Mouse (Mus musculus) brain, embryonic 14.5 days (tissue): ENCODE results near the gene Ophn1. TPM values are rescaled to one million over a fixed set of nuclear protein-coding genes. Genes with fewer than 3 reads are reported as not detected.

Experiments
- DNase-seq: peaks from one replicate; pipeline ENCODE4 v3.0.0-alpha.2; 2011; ENCODE audit warnings: low read depth
- CTCF ChIP-seq: fragments of 200-500 bp; IDR thresholded peaks from 2 replicates; pipeline ENCODE4 v1.5.1; 2012; ENCODE audit warnings: inconsistent platforms, mild to moderate bottlenecking, moderate library complexity, borderline replicate concordance; ENCODE audit not compliant: insufficient read depth, insufficient read length; ENCODE audit errors: extremely low read depth
- POLR2A ChIP-seq: fragments of 200-500 bp; IDR thresholded peaks from 2 replicates; pipeline ENCODE4 v1.6.1; 2012; ENCODE audit warnings: mild to moderate bottlenecking, inconsistent platforms, borderline replicate concordance; ENCODE audit not compliant: poor library complexity, insufficient read depth, insufficient read length, severe bottlenecking; ENCODE audit errors: extremely low read depth
- polyA plus RNA-seq: library from polyadenylated mRNA; depleted of rRNA; stranded (reverse); fragments of >200 nt; gene quantifications from 2 replicates; pipeline ENCODE4 v1.2.3, GENCODE M21; 2012

The Ophn1 gene
- polyA plus RNA-seq, 1 experiment, result 26.6 TPM

DNA sequence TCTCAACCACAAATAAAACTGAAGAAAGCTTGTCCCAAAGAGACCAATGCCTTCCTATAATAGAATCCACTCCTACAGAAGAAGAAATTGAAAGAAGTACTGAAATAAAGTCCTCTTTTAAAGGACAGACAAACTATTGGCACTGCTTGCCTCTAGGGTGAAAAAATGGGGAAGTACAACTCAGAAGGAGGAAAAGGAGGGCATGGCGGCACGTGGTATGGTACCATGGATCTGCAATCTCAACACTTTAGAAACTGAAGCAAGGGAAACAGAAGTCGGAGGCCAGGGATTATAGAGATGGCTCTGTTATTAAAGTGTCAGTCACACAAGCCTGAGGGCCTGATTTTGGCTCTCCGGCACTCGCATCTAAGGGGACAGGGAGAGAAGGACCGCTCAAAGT is 10.5 kb downstream of the Ophn1 start:
- DNase-seq, result no peak
- no peak for TF ChIP-seq CTCF
- TF ChIP-seq POLR2A, result no peak

DNA sequence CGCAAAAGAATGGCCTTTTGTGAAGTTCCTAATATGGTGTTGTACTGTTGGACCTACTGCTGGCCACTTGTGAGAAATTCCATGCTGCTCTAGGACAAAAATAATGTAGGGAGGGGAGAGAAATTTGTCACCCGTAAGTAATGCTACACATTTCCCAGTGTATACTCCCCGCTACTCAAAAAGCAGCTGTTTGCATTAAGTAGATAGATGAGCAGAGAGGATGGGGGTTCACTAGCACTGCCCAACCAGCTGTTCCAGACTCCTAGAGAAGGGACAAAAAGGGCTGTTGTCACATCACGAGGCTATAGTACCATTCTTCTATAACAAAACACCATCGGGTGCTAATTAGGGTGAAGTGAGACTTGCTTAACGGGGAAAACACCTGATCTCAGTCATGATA is 15.7 kb downstream of the Ophn1 start:
- TF ChIP-seq CTCF (no peak), POLR2A (no peak)

DNA sequence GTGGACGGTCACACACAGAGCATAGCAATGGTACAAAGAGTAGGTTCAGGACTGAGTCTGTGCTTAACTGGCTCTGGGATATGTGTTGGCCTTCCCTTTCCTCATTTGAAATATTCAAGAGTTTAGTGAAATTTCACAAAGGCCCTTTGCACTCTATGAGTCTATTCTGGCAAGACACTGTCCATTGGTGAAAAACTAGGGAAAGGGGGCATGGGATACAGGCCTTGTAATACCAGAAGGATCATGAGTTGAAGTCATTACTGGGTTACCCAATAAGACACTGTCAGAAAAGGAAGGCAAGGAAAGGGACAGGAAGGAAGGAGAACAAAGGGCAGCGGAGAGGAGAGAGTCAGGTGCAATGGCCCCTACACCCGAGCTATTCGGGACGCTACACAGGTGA is 16.7 kb downstream of the Ophn1 start:
- TF ChIP-seq POLR2A (no peak), CTCF (no peak)
- DNase-seq, result no peak

More for the DNA sequence above, 15.7 kb downstream of the Ophn1 start:
- DNase-seq, result peak; percentile 26

DNA sequence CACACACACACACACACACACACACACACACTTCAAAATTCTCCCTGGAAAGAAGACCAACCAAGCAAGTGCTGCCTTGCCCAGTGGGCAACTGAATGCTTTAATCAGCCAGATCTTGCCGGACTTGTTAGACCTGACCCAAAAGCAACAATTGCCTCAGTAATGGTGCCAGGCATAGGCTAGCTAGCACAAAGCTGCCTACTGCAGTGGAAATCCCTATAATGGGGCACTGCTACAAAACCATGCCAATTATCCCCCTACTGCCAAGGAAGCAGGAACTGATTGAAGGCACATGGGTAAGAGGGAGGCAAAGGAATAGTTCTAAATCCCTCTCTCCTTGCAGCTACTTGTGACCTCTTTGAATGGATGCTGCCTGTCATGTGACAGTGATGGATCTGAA is 18.8 kb downstream of the Ophn1 start:
- peak; percentile 74 for DNase-seq

DNA sequence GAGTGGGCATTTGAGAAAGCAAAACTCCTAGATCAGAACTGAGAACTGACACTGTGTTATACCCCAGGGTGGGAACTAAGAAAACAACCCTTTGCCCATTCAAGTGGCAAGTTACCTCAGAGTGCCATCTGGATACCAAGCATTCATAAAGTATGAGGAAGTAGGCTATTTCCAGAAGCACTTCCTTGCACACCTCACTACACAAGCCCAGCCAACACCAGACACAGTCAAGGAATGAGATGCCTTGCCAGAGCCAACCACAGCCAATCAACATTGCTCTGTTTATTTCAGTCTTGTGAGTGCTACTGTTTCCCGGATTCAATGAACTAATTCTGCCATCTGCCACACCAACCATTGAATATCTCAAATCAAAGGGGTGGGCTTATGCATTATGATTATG is 20.3 kb downstream of the Ophn1 start:
- peak; percentile 3 for DNase-seq
- TF ChIP-seq CTCF (no peak), POLR2A (no peak)

More for the DNA sequence above, 18.8 kb downstream of the Ophn1 start:
- TF ChIP-seq CTCF, result no peak
- TF ChIP-seq POLR2A, result no peak

DNA sequence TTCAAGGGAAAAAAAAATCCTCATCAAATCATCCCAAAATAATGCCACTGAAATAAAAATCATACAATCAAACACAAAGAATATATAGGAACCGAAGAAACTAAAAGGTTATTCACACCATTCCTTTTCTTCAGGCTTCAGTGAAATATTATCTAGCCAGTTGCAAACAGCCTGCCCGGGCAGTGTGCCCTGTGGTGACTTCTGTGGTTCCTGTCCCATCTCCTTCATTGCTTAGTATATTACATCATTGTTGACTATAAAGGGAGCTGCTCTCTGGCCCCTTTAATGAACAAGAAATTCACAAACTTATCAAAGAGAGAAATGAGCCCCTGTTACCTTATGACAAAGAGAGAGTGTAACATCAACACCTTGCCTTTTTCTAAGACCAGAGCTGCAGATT is 21.1 kb downstream of the Ophn1 start:
- no peak for DNase-seq
- TF ChIP-seq POLR2A (no peak), CTCF (no peak)

DNA sequence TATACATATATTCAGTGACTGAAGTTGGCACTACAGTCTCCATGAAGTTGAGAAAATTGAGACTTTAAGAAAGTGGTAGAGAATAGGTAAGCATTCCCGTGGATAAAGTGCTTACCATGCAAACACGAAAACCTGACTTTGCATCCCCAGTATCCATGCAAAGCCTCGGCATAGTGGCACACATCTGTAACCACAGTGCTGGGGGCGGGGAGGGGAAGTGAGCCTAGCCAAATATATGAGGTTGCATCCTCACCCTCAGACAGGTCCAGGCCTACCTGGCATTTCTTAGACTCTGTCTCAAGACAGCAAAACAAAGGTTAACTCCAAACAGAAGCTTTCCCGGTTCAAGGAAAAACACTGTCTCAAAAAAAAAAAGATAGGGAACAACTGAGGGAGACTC is 21.7 kb downstream of the Ophn1 start:
- no peak for TF ChIP-seq CTCF
- no peak for TF ChIP-seq POLR2A
- DNase-seq, result no peak

DNA sequence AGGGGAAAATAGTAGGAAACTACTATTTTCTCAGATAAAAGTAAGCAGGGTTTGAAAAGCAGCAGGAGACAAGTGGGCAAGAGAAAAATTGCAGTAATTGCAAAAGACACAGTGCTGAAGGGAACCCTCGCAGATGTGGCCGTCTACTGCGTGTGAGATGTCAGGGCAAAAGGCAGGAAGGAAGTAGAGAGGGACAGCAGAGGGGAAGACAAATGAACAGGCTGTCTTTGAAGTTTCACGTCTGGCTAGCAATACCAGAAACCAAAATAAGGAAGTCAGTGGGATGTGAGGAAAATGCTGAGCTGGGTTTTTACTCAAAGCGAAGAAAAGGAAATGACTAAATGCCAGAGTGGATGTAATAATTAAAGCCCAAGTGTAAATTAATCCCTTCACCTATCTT is 30.7 kb downstream of the Ophn1 start:
- DNase-seq, result no peak
- TF ChIP-seq CTCF, result no peak

DNA sequence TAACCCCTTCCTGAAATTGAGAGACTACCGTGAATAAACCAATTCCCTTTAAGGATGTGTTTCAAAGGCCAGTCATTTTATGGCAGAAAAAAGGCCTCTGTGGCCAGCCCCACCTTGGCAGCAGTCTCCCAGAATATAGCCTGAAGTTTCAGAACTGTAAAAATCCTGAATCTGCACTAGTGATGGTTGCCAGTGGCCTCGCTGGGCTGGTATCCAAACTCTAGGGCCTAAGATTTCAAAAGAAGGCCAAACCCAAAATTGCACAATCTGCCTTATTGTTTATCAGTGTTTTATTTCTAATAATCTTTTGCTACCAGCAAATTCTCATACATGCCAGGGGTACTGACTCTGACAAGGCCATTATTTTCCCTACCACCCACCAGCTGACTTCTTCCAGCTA is 34.8 kb downstream of the Ophn1 start:
- DNase-seq, result no peak
- TF ChIP-seq CTCF, result no peak
- no peak for TF ChIP-seq POLR2A

DNA sequence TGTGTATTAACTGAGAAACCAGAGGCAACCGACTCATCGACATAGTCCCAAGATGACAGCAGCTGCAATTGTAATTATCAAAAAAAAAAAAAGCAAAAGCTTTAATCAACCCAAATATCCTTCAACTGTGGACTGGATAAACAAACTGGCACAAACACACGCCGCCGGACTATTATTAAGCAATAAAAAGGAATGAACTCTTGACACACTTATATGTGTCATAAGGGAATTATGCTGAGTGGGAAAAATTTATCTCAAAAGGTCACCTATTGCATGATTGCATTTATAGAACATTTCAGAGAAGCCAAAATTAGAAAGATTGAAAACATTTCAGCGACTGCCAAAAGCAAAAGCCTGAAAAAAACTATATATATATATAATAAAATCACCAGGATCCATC is 40.0 kb downstream of the Ophn1 start:
- no peak for DNase-seq
- TF ChIP-seq CTCF (no peak), POLR2A (no peak)

DNA sequence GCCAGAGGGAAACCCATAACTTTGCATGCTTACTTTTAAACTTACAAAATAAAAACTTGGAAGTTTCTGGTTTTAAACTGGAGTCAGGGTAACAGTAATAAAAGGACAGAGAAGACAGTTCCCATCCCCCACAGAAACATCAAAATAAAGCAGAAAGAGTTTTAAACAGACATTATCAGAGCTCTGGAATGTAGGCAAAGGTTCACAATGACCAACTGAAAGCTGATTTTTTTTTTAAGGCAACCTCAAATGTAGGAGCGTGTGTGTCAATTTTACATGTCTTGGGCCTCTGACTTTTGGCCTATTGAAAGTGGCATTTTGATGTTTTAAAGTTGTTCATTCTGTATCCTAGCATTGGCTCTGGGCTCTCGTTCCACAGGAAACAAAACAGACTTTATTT is 49.2 kb downstream of the Ophn1 start:
- no peak for DNase-seq
- no peak for TF ChIP-seq POLR2A
- TF ChIP-seq CTCF, result no peak

DNA sequence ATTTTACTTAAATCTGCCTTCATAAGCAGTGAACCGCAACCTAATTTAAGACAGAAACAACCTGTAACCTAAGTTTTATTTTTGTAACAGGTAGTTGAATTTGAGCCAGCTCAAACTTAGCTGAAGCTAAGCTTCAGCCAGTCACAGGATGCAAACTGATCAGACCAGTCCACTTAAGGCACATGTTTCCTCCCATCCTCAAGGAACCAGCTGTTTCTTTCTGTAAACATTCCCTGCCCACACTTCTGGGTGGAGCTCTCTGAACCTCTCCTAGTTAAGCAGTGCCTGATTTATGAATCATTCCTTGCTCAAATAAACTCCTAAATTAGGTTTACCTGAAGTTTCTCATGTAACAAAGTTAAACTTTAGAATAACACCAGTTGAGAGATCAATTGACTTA is 54.8 kb downstream of the Ophn1 start:
- no peak for DNase-seq

DNA sequence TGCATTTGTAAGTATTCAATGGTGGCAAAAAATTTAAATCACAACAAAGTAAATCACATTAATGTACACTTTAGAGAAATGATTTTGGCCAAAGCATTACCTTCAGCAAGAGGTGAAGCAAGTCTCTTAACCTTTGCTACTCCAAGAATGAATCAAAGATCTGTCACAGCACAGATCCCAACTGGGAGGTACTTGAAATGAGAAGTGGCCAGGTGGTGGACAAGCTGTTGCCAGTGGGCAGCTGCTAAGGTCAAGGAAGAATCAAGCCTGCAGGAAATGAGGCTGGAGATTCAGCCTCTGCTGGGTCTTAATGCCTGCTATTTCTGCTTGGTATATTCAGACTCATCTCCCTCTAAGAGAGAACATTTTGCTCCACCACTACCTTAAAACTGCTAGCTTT is 87.0 kb downstream of the Ophn1 start:
- DNase-seq, result peak; percentile 1
- no peak for TF ChIP-seq POLR2A
- no peak for TF ChIP-seq CTCF

More for the DNA sequence above, 54.8 kb downstream of the Ophn1 start:
- no peak for TF ChIP-seq POLR2A
- no peak for TF ChIP-seq CTCF

DNA sequence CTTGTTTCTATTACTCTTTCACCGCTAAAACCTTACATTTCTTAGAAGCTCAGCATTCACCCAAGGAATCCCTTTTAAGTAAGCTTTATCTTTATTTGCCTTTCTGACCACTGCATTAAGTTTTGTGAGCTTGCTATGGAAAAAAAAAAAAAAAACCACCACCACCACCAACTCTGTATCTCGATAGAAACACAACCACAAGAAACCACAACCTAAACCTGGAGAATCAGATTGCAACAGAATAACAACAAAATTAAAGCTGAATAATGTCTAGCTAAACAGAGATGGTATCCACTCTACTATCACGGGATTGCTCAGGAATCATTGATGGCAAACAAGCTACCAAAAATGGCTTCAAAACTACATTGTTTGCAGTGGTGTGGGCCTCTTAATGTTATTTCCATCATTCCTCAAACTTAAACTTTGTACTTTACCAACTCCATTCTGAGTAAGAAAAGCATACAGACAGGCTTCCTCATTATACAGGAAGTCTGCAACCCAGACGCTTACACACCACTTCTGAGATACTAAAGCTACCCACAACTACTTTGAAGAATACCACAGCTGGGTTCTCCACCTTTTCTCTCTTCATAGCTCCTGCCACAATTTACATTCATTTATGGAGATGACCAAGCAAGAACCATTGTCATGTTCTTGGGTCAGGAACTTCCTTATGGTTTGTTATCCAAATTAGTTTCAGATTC is 116.4 kb downstream of the Ophn1 start:
- DNase-seq, result no peak
- TF ChIP-seq CTCF (no peak), POLR2A (no peak)
